Mouse (Mus musculus) forebrain, embryonic 12.5 days (tissue): ENCODE results near the gene Mknk1. TPM values are rescaled to one million over a fixed set of nuclear protein-coding genes. Genes with fewer than 3 reads are reported as not detected.

Source experiments
- polyA plus RNA-seq: library from polyadenylated mRNA; unstranded; fragments of >200 nt; fragmentation: Nextera tagmentation; extraction: Ambion mirVana; gene quantifications from 2 replicates; pipeline ENCODE4 v1.2.1, GENCODE M21; 2016

The Mknk1 gene
- polyA plus RNA-seq, 1 experiment from 2014 or later: 25.9 TPM

Other genes starting within 250 kb of the Mknk1 start
- not detected in 2 replicates for gene Cyp4a32, start 238.2 kb upstream of the Mknk1 start, polyA plus RNA-seq
- gene Cyp4b1, start 191.5 kb upstream of the Mknk1 start, polyA plus RNA-seq: 0.17 and 0.28 TPM in 2 replicates
- 34.1 and 35.0 TPM in 2 replicates for gene Efcab14, start 101.5 kb upstream of the Mknk1 start, polyA plus RNA-seq
- 0.50 TPM in 1 of 2 replicates, not detected in the other for gene Tex38, start 58.2 kb upstream of the Mknk1 start, polyA plus RNA-seq
- 39.5 and 41.0 TPM in 2 replicates for gene Atpaf1, start 54.4 kb upstream of the Mknk1 start, polyA plus RNA-seq
- 4.2 and 4.6 TPM in 2 replicates for gene Mob3c, start 11.1 kb upstream of the Mknk1 start, polyA plus RNA-seq
- gene Kncn, start 45.2 kb downstream of the Mknk1 start, polyA plus RNA-seq: not detected in 2 replicates
- not detected in 2 replicates for gene 6430628N08Rik, start 51.5 kb downstream of the Mknk1 start, polyA plus RNA-seq
- gene Dmbx1, start 100.7 kb downstream of the Mknk1 start, polyA plus RNA-seq: 0.51 and 0.87 TPM in 2 replicates
- 3.2 and 3.6 TPM in 2 replicates for gene Faah, start 178.7 kb downstream of the Mknk1 start, polyA plus RNA-seq
- gene Nsun4, start 214.7 kb downstream of the Mknk1 start, polyA plus RNA-seq: 16.9 and 18.9 TPM in 2 replicates
- gene Uqcrh, start 235.9 kb downstream of the Mknk1 start, polyA plus RNA-seq: 377 and 389 TPM in 2 replicates
- gene Lrrc41, start 236.1 kb downstream of the Mknk1 start, polyA plus RNA-seq: 62.0 and 64.2 TPM in 2 replicates